Mouse (Mus musculus) heart, adult 2 months (tissue): ENCODE results near the gene Rps6ka2.
A peak's percentile ranks its signal among the peaks of the same experiment; 100 is the strongest.

Source experiments
- CTCF ChIP-seq: fragments of 200-600 bp; IDR thresholded peaks from 2 replicates; pipeline ENCODE4 v1.8.1; 2022; ENCODE audit warnings: antibody characterized with exemption, mild to moderate bottlenecking, moderate library complexity
- EP300 ChIP-seq: fragments of 200-500 bp; IDR thresholded peaks from 2 replicates; pipeline ENCODE4 v1.6.1; 2011; ENCODE audit warnings: low read depth, low read length, control low read depth; ENCODE audit not compliant: insufficient read depth

DNA sequence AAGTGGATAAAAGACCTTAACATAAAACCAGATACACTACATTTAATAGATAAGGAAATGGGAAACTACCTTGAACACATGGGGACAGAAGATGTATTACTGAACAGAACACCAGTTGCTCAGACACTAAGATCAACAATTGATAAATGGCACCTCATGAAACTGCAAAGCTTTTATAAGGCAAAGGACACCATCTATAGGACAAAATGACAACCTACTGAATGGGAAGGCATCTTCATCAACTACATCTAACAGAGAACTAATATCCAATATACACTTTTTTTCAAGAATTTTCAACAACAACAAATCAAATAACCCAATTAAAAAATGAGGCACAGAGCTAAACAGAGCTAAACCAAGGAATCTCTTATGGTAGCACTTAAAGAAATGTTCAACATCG lies 87.3 kb downstream of the Rps6ka2 start:
- peak; percentile 53 for TF ChIP-seq CTCF
- TF ChIP-seq EP300, result no peak
